Mouse (Mus musculus) intestine, postnatal 0 days (tissue): Measurements from ENCODE around the gene Slc25a26. TPM values are rescaled to one million over a fixed set of nuclear protein-coding genes. Genes with fewer than 3 reads are reported as not detected.
A peak's percentile ranks its signal among the peaks of the same experiment; 100 is the strongest.

Experiments
- ATAC-seq: fragments of 200-750 bp; cut with Nextera tagmentation; 2 replicates; pipeline ENCODE4 v1.8.0; 2017; ENCODE audit warnings: mild to moderate bottlenecking, moderate TSS enrichment, moderate library complexity
- H3K27ac ChIP-seq: fragments of 300-500 bp; sonication (generic); 2 replicates; pipeline ENCODE4 v1.5.1; 2014; ENCODE audit warnings: mild to moderate bottlenecking, low read depth, low read length, moderate library complexity
- H3K27me3 ChIP-seq: fragments of 300-500 bp; sonication (generic); replicated peaks from 2 replicates; pipeline ENCODE4 v1.6.1; 2014; ENCODE audit warnings: low read length, mixed read lengths; ENCODE audit not compliant: control insufficient read depth, insufficient read depth
- H3K36me3 ChIP-seq: fragments of 300-500 bp; sonication (generic); 2 replicates; pipeline ENCODE4 v1.6.1; 2014; ENCODE audit warnings: mild to moderate bottlenecking, moderate library complexity; ENCODE audit not compliant: control insufficient read depth, insufficient read depth
- H3K4me1 ChIP-seq: fragments of 300-500 bp; sonication (generic); replicated peaks from 2 replicates; pipeline ENCODE4 v1.6.1; 2014; ENCODE audit warnings: antibody characterized with exemption, low read length, mixed read lengths; ENCODE audit not compliant: control insufficient read depth, insufficient read depth
- H3K4me2 ChIP-seq: fragments of 300-500 bp; sonication (generic); replicated peaks from 2 replicates; pipeline ENCODE4 v1.6.1; 2014; ENCODE audit warnings: low read depth, mild to moderate bottlenecking, moderate library complexity
- H3K4me3 ChIP-seq: fragments of 300-500 bp; sonication (generic); 2 replicates; pipeline ENCODE4 v1.5.1; 2014; ENCODE audit warnings: low read depth, low read length
- H3K9ac ChIP-seq: fragments of 300-500 bp; sonication (generic); 2 replicates; pipeline ENCODE4 v1.6.1; 2014; ENCODE audit warnings: mild to moderate bottlenecking, low read depth, low read length
- H3K9me3 ChIP-seq: fragments of 300-500 bp; sonication (generic); 2 replicates; pipeline ENCODE4 v1.6.1; 2016; ENCODE audit warnings: mixed run types; ENCODE audit not compliant: control insufficient read depth
- CTCF ChIP-seq: sonication (generic); IDR thresholded peaks from 2 replicates; pipeline ENCODE4 v1.5.1; 2016; ENCODE audit warnings: low read depth, mild to moderate bottlenecking, control low read depth, antibody characterized with exemption, moderate library complexity
- WGBS: fragments of 180-500 bp; shearing (Covaris S2); extraction: QIAGEN DNeasy Blood & Tissue Kit; methylation state at CpG from one replicate; pipeline ENCODE4 v1.1.7; 2014; 5-methylcytosine and 5-hydroxymethylcytosine counted together
- polyA plus RNA-seq: library from polyadenylated mRNA; unstranded; fragments of >200 nt; fragmentation: Nextera tagmentation; extraction: Ambion mirVana; gene quantifications from 2 replicates; pipeline ENCODE4 v1.2.1, GENCODE M21; 2015

Slc25a26 gene
- polyA plus RNA-seq, 1 experiment from 2014 or later = 6.1 TPM

DNA sequence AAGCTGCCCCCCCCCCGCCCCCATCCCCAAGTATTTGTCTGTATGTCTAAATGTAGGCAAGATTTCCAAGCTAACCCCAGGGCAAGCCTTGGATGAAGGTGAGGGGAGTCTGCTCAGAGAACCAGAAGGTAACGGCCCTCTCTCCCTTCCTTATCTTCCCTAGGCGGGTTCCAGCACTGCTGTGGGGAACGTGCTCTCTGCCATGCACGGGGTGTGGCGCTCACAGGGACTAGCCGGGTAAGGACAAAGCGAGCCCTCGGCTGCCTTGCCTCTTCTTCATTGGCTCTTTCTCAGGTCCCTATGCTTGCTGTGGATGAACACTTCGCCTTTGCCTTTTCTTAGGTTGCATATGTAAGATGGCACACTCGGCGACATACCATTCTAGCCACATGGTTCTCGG is 98.9 kb downstream of the Slc25a26 start:
- Histone ChIP-seq H3K27ac (no peak overlapping the region), H3K9me3 (no peaks in the 10 kb centered on the region), H3K4me3 (no peak overlapping the region), H3K27me3 (no peaks in the 10 kb centered on the region), H3K9ac (no peak overlapping the region), H3K36me3 (peaks cover 27% of the 10 kb centered on the region; the same call in 1 of the 2 replicates), H3K4me2 (no peak overlapping the region), H3K4me1 (no peaks in the 10 kb centered on the region)
- WGBS = 71% methylated on average over 13 of the region's 13 CpGs
- TF ChIP-seq CTCF = no peak
- no peak for ATAC-seq

DNA sequence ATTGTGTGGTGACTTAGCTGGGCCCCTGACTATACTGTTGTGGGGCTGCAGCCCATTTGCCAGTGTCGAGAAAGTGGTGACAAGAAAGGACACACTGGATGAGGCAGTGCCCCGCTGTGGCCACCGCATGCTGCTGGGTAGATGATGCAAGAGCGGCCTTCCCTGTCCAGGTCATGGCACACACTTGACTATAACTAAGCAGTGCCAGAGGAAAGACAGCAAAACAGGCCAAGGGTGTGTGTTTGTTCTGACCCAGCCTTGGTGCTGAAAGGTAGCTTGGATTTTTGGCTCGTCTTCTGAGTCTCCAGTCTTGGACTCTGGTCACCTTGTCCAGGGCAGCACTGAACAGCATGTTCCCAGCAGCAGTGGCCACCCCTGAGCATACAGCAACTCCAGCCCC is 101.0 kb downstream of the Slc25a26 start:
- H3K27me3 ChIP-seq = no peaks in the 10 kb centered on the region
- H3K27ac ChIP-seq = no peak overlapping the region
- no peak for TF ChIP-seq CTCF
- 83% methylated on average over 5 of the region's 5 CpGs for WGBS
- no peak overlapping the region for H3K9ac ChIP-seq
- no peak overlapping the region for H3K4me2 ChIP-seq
- ATAC-seq = no peak
- no peaks in the 10 kb centered on the region for H3K9me3 ChIP-seq
- no peak overlapping the region for H3K4me3 ChIP-seq
- peaks cover 46% of the 10 kb centered on the region for H3K36me3 ChIP-seq
- no peaks in the 10 kb centered on the region for H3K4me1 ChIP-seq

DNA sequence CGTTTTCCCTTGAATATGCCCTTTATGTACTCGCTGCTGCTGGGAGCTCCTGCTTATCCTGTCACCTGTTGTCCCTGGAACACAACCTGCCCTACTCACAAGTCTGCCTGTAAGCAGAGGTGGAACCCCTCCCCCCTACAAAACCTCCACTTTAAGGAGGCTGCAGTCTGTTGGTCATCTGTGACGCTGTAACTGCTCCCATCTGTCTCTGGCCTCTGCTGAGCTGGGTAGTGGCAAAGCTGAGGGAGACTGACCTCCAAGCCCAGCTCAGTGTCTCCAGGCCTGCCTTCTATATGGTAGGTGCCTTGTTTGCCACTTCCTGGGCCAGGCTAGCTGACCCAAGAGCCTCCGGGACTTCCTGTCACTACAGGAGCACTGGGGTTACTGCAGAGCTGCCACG is 101.7 kb downstream of the Slc25a26 start:
- no peak overlapping the region for H3K9ac ChIP-seq
- 0 out of 2 replicates have a peak overlapping the region, but pooled peaks have one; percentile 2 for H3K27ac ChIP-seq

DNA sequence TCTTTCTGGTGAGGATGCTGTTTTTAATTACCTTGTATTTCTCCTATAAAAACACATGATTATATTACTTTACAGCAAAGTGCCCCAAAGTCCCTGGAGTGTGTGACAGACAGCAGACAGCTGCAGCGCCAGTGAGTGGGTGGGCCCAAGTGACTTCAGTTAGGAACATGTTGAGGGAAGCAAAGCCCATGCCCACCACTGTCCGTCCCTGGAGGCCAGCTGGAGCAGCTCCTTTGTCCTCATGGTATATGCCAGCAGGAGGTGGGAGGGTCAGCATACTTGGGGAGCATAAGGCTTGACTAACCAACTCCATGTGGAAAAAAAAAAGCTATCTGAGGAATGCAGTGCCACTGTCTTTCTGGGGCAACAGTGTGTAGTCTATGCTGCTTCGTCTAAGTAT is 103.9 kb downstream of the Slc25a26 start:
- no peak for TF ChIP-seq CTCF
- Histone ChIP-seq H3K9me3 (no peaks in the 10 kb centered on the region), H3K27me3 (no peaks in the 10 kb centered on the region), H3K4me3 (no peak overlapping the region), H3K36me3 (peaks cover 76% of the 10 kb centered on the region), H3K27ac (no peak overlapping the region), H3K4me2 (no peak overlapping the region), H3K4me1 (no peaks in the 10 kb centered on the region), H3K9ac (no peak overlapping the region)
- WGBS = 72% methylated on average over 3 of the region's 3 CpGs
- ATAC-seq = no peak

More for the DNA sequence above, 101.7 kb downstream of the Slc25a26 start:
- Histone ChIP-seq H3K27me3 (no peaks in the 10 kb centered on the region), H3K36me3 (peaks cover 53% of the 10 kb centered on the region), H3K9me3 (no peaks in the 10 kb centered on the region), H3K4me3 (no peak overlapping the region), H3K4me1 (no peaks in the 10 kb centered on the region), H3K4me2 (no peak overlapping the region)
- TF ChIP-seq CTCF = no peak
- ATAC-seq = 0 out of 2 replicates have a peak, but pooled peaks have one; percentile 12
- 68% methylated on average over 5 of the region's 5 CpGs for WGBS

DNA sequence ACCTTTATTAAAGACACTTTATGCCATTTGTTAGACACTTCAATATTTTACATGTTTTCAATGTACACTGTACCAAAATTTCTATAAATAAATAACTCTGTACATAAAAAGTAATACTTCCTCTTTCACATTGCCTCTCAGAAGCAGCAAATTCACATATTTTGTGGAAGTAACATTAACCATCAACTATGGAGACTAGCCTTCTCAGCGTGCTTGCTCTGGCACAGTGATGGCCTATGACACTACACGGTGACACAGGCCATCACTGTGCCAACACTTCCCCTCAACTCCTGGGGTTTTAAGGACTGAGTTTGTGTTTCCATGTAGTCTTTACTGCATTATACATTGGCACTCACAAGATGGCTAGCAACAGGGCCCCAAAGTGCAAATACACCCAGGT is 104.4 kb downstream of the Slc25a26 start:
- Histone ChIP-seq H3K9ac (no peak overlapping the region), H3K27ac (no peak overlapping the region), H3K36me3 (peaks cover 81% of the 10 kb centered on the region), H3K4me3 (no peak overlapping the region), H3K9me3 (no peaks in the 10 kb centered on the region), H3K4me1 (no peaks in the 10 kb centered on the region), H3K4me2 (no peak overlapping the region), H3K27me3 (no peaks in the 10 kb centered on the region)
- WGBS = 85% methylated on average over 2 of the region's 2 CpGs
- ATAC-seq = no peak
- TF ChIP-seq CTCF = no peak

DNA sequence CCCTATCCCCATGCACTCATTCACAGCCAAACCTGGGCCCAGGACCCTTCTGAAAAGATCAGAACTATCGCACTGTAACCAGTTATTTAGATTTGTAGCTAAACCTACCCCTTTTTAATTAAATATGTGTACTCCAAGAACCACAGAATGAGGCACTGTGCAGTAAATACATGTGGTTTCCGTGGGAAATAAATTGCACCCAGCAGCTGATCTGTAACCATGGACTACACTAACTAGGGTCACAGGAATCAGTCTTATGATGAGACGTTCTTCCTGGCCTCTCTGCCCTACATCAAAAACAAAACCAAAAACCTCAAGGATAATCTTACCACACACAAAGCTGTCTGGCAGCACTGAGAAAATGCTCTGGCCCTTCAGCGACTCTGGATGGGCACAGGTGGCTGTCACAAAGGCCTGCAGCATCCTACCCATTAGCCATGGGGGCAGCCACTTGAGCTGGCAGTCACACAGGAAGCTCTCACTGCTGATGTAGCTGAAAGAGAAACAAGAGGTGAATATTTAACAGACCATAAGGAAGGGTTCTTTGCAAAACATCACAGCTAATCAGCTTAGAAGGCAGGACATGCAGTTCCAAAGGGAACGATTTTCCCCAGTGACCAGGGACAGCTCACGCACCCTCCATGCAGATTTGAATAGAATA is 113.2 kb downstream of the Slc25a26 start:
- WGBS = 72% methylated on average over 6 of the region's 6 CpGs
- Histone ChIP-seq H3K27me3 (no peaks in the 10 kb centered on the region), H3K4me3 (no peak overlapping the region), H3K9me3 (no peaks in the 10 kb centered on the region), H3K4me1 (no peaks in the 10 kb centered on the region), H3K36me3 (peaks cover 96% of the 10 kb centered on the region), H3K9ac (no peak overlapping the region), H3K27ac (no peak overlapping the region), H3K4me2 (no peak overlapping the region)
- no peak for TF ChIP-seq CTCF
- ATAC-seq = no peak
